Mouse (Mus musculus) T-helper 17 cell (primary cell): ENCODE data around the gene Ebf1.

Experiments used
- in situ Hi-C, 2 experiments: fragments of 300-600 bp; cut with MboI, MseI; formaldehyde crosslinking; loops; 1 replicate in 1 of 2; 2 replicates in 1 of 2; pipeline ENCODE4 v1.15.1; 2025; ENCODE audit warnings: high pct_unique_total_duplicates in 2 of 2

Gene Ebf1

GRCm38 (mm10) chr11:45002681-45003286 is 385.7 kb downstream of the Ebf1 start:
- in situ Hi-C loops, result loop anchor here in 1 of 2 experiments (25.0 kb wide), 1 partner anchor 590 kb away; the partner anchor contains the start of gene Il12b

GRCm38 (mm10) chr11:45003716-45004437 is 386.8 kb downstream of the Ebf1 start:
- in situ Hi-C loops, result loop anchor here in 1 of 2 experiments (25.0 kb wide), 1 partner anchor 592 kb away; the partner anchor contains the start of gene Il12b

- in situ Hi-C loops, result loop anchor here (5.0 to 25.0 kb wide), 2 partner anchors 395 to 595 kb away; partner anchors contain the start of gene Il12b (in 1 of the 2)
Measured at GRCm38 (mm10) chr11:45007311-45007710, 390.2 kb downstream of the Ebf1 start.

- in situ Hi-C loops, result loop anchor here (5.0 to 25.0 kb wide), 2 partner anchors 396 to 596 kb away; partner anchors contain the start of gene Il12b (in 1 of the 2)
Measured at GRCm38 (mm10) chr11:45008078-45008477, 391.0 kb downstream of the Ebf1 start.

GRCm38 (mm10) chr11:45008760-45009159 is 391.6 kb downstream of the Ebf1 start:
- in situ Hi-C loops, result loop anchor here (5.0 to 25.0 kb wide), 2 partner anchors 396 to 596 kb away; partner anchors contain the start of gene Il12b (in 1 of the 2)

GRCm38 (mm10) chr11:45012081-45012480 is 395.0 kb downstream of the Ebf1 start:
- in situ Hi-C loops, result loop anchor here in 1 of 2 experiments (5.0 to 25.0 kb wide), 3 partner anchors 240 to 600 kb away; partner anchors contain the start of gene Il12b

- in situ Hi-C loops, result loop anchor here in 1 of 2 experiments (25.0 kb wide), 1 partner anchor 605 kb away; the partner anchor contains the start of gene Il12b
Measured at GRCm38 (mm10) chr11:45017493-45017892, 400.4 kb downstream of the Ebf1 start.

GRCm38 (mm10) chr11:45026012-45026411 is 408.9 kb downstream of the Ebf1 start:
- in situ Hi-C loops, result no loop called here

GRCm38 (mm10) chr11:45026674-45027073 is 409.6 kb downstream of the Ebf1 start:
- in situ Hi-C loops, result no loop called here

GRCm38 (mm10) chr11:45027076-45027475 is 410.0 kb downstream of the Ebf1 start:
- in situ Hi-C loops, result no loop called here

GRCm38 (mm10) chr11:45055744-45056610 is 438.9 kb downstream of the Ebf1 start:
- in situ Hi-C loops, result no loop called here
